9 mouse cellular contexts compared by ENCODE assay signal in genomic region chr3:142168251-142168862, GRCm38 (mm10). TPM values are rescaled to one million over a fixed set of nuclear protein-coding genes. Genes with fewer than 3 reads are reported as not detected.
DNase-seq lines count a peak whose midpoint lies in the region; ATAC-seq lines count a peak whose summit lies in the region.
"Had no signal": no experiment of that assay in that cellular context is flagged by ENCODE, and none has a peak within 500 bp of the region (broad histone marks: within the 10 kb centered on the region; RNA-seq: fewer than 3 reads in every experiment).

No protein-coding gene starts in this region.

- H3K9ac ChIP-seq in kidney, embryonic 15.5 days: peak overlapping the region; percentile 81
- peak overlapping the region; percentile 60 for H3K9ac ChIP-seq in hindbrain, embryonic 15.5 days
- peak overlapping the region; percentile 47; the same call in 1 of the 2 replicates for H3K9ac ChIP-seq in midbrain, embryonic 15.5 days

- no peak for DNase-seq in kidney, adult 9 months
- DNase-seq in embryo, embryonic 10.5 days (ENCODE audit: low spot score): peak; percentile 55
- DNase-seq in adrenal gland, adult 18-20 months (ENCODE audit: low spot score in 2 of 2): no peak
- DNase-seq in gastrocnemius, postnatal 36 days: no peak
- DNase-seq in ovary, postnatal 36 days (ENCODE audit: low spot score): no peak

- 8% methylated on average over 9 of the region's 9 CpGs for WGBS in kidney, embryonic 15.5 days
- WGBS in hindbrain, embryonic 15.5 days: 11% methylated on average over 9 of the region's 9 CpGs
- 9% methylated on average over 9 of the region's 9 CpGs for WGBS in midbrain, embryonic 15.5 days

- intact Hi-C loops in gastrocnemius, postnatal 36 days (cut with DNase I): loop anchor here (10.0 kb wide), 2 partner anchors 124 to 304 kb away; no protein-coding TSS in a partner anchor

- H3K36me3 ChIP-seq in kidney, embryonic 15.5 days: no peaks in the 10 kb centered on the region
- no peaks in the 10 kb centered on the region for H3K36me3 ChIP-seq in hindbrain, embryonic 15.5 days
- no peaks in the 10 kb centered on the region for H3K36me3 ChIP-seq in midbrain, embryonic 15.5 days (replicated peaks)

- H3K4me3 ChIP-seq in kidney, embryonic 15.5 days (replicated peaks): peak overlapping the region; percentile 77
- H3K4me3 ChIP-seq in hindbrain, embryonic 15.5 days: peak overlapping the region; percentile 84
- H3K4me3 ChIP-seq in midbrain, embryonic 15.5 days: peak overlapping the region; percentile 65

- H3K27me3 ChIP-seq in kidney, embryonic 15.5 days: peaks cover 18% of the 10 kb centered on the region
- 0 out of 2 replicates have a peak, but pooled peaks cover 9% of the 10 kb centered on the region for H3K27me3 ChIP-seq in hindbrain, embryonic 15.5 days
- H3K27me3 ChIP-seq in midbrain, embryonic 15.5 days (replicated peaks): peaks cover 10% of the 10 kb centered on the region

- H3K4me2 ChIP-seq in kidney, embryonic 15.5 days: peak overlapping the region; percentile 94
- H3K4me2 ChIP-seq in hindbrain, embryonic 15.5 days: peak overlapping the region; percentile 100
- peak overlapping the region; percentile 98 for H3K4me2 ChIP-seq in midbrain, embryonic 15.5 days

- no peaks in the 10 kb centered on the region for H3K9me3 ChIP-seq in kidney, embryonic 15.5 days (replicated peaks)
- H3K9me3 ChIP-seq in hindbrain, embryonic 15.5 days: no peaks in the 10 kb centered on the region
- H3K9me3 ChIP-seq in midbrain, embryonic 15.5 days: no peaks in the 10 kb centered on the region

- peaks cover 26% of the 10 kb centered on the region for H3K4me1 ChIP-seq in kidney, embryonic 15.5 days
- H3K4me1 ChIP-seq in hindbrain, embryonic 15.5 days (replicated peaks): peaks cover 12% of the 10 kb centered on the region
- peaks cover 12% of the 10 kb centered on the region for H3K4me1 ChIP-seq in midbrain, embryonic 15.5 days

- ATAC-seq in kidney, embryonic 15.5 days (replicated peaks; ENCODE audit: low FRiP score): peak; percentile 49; the same call in 1 of the 2 replicates
- ATAC-seq in hindbrain, embryonic 15.5 days (ENCODE audit: low FRiP score, low read depth): no peak
- no peak; the same call in 1 of the 2 replicates for ATAC-seq in midbrain, embryonic 15.5 days (replicated peaks)

- H3K27ac ChIP-seq in kidney, embryonic 15.5 days: peak overlapping the region; percentile 84
- H3K27ac ChIP-seq in hindbrain, embryonic 15.5 days (replicated peaks): peak overlapping the region; percentile 50; the same call in 1 of the 2 replicates
- H3K27ac ChIP-seq in midbrain, embryonic 15.5 days: no peak overlapping the region

RNA-seq across cellular contexts. Expression of gene Bmpr1b, which starts 0.9 kb away (rescaled TPM):
- 8.1 and 8.5 TPM in 2 replicates for polyA plus RNA-seq in kidney, embryonic 15.5 days (2015; fragmentation: Nextera tagmentation; extraction: Ambion mirVana)
- polyA plus RNA-seq in hindbrain, embryonic 15.5 days (2015; fragmentation: Nextera tagmentation; extraction: Ambion mirVana): 4.1 TPM in 2 replicates
- polyA plus RNA-seq in midbrain, embryonic 15.5 days (2015; fragmentation: Nextera tagmentation; extraction: Ambion mirVana): 2.3 and 2.4 TPM in 2 replicates
- total RNA-seq in adrenal gland, adult 18-20 months (2021): under 1 TPM; 0.58 to 0.66 TPM
- 1 to 10 TPM; 1.8 to 4.0 TPM for total RNA-seq in gastrocnemius, postnatal 36 days (2021)
- total RNA-seq: megakaryocyte progenitor cell, adult 5-6 weeks had no signal
